Mouse (Mus musculus) brain, embryonic 14.5 days (tissue): Measurements from ENCODE around the gene Prdm16.

Experiments used
- CTCF ChIP-seq: fragments of 200-500 bp; IDR thresholded peaks from 2 replicates; pipeline ENCODE4 v1.5.1; 2012; ENCODE audit warnings: inconsistent platforms, mild to moderate bottlenecking, moderate library complexity, borderline replicate concordance; ENCODE audit not compliant: insufficient read depth, insufficient read length; ENCODE audit errors: extremely low read depth
- POLR2A ChIP-seq: fragments of 200-500 bp; IDR thresholded peaks from 2 replicates; pipeline ENCODE4 v1.6.1; 2012; ENCODE audit warnings: mild to moderate bottlenecking, inconsistent platforms, borderline replicate concordance; ENCODE audit not compliant: poor library complexity, insufficient read depth, insufficient read length, severe bottlenecking; ENCODE audit errors: extremely low read depth

DNA sequence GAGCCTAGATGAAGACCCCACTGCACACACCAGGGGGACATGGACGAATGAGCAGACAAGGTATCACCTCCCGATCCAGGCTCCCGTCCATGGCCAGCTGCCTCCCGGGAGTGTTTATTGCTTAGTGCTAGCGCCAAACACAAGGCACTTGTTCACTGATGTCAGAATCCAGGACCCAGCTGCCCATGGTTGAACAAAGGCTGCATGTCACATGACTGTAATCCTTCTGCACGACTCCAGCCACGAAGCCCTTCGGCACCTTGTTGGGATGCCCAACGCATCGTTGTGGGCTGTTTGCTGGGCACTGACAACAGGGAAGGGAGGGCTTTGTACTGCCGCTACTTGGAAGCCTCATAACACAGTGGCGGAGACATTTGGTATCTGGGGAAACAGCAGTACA lies 300.9 kb downstream of the Prdm16 start, which contains the start of gene B230104I21Rik:
- TF ChIP-seq POLR2A (no peak), CTCF (no peak)
